Mouse (Mus musculus): ENCODE results near the gene Txn1. TPM values are rescaled to one million over a fixed set of nuclear protein-coding genes. Genes with fewer than 3 reads are reported as not detected.

Txn1 gene
- polyA plus RNA-seq, 1 experiment from 2014 or later: 563 TPM

DNA sequence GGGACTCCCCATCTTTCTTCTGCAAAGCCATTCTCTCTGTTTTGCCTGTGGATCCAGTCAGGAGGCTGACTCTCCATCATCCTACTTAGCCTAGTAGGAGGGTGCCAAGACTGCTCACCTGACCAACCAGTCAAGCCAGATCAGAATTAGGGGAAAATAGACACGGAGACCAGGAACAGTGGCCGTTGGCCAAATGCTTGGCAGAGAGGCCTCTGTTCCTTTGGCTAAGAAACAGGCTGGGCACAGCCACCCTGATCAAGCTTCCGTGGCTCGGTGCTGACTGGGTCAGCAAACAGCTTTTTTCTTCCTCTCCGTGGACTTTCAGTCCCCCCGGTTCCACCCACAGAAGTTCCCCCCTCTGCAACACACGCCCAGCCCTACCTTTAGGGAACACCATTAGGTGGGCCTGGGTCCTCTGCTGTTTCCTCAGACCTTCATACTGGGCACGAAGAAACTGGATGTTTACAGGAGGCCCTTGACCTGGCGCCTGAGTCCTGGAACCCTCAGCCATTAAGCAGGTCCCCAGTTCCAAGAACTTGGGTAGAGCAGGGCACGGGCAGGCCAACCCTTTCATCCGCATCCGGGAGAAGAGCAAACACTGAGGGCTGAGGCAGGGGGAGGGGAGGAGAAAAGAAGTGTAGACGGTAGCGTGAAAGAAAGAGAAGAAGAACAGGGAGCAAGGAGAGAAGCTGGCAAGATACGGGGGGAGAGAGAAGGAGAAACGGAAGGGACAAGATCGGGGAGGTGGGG is 40.8 kb downstream of the Txn1 start:
- no peaks in the 10 kb centered on the region for H3K9me3 ChIP-seq (ENCODE audit: control insufficient read depth, low read length)
- TF ChIP-seq CTCF (IDR thresholded peaks at IDR 0.05; ENCODE audit: low read depth) (no peak), EP300 (optimal IDR thresholded peaks at IDR 0.05) (no peak)
- 15% methylated on average over 17 of the region's 17 CpGs for WGBS
- H3K4me1 ChIP-seq (replicated peaks; ENCODE audit: control insufficient read depth, insufficient read depth): no peaks in the 10 kb centered on the region; the same call in 1 of the 2 replicates
- H3K4me3 ChIP-seq (ENCODE audit: low read depth, low read length): peak overlapping the region; percentile 26
- peak overlapping the region; percentile 87 for H3K27ac ChIP-seq (replicated peaks)
- peak overlapping the region; percentile 18 for H3K9ac ChIP-seq (ENCODE audit: low read length)
- H3K4me2 ChIP-seq (replicated peaks; ENCODE audit: low read depth): peak overlapping the region; percentile 49
- peak; percentile 82 for ATAC-seq (ENCODE audit: low FRiP score, low TSS enrichment)
- no peaks in the 10 kb centered on the region for H3K36me3 ChIP-seq (ENCODE audit: control insufficient read depth, insufficient read depth, low read length)
- H3K27me3 ChIP-seq (ENCODE audit: control insufficient read depth, insufficient read depth, low read length): no peaks in the 10 kb centered on the region
- DNase-seq (ENCODE audit: low spot score): peak; percentile 82

- DNase-seq (ENCODE audit: low spot score) (peak; percentile 69), ATAC-seq (ENCODE audit: low FRiP score, low TSS enrichment) (peak; percentile 60)
- Histone ChIP-seq H3K27me3 (ENCODE audit: control insufficient read depth, insufficient read depth, low read length) (no peaks in the 10 kb centered on the region), H3K36me3 (ENCODE audit: control insufficient read depth, insufficient read depth, low read length) (no peaks in the 10 kb centered on the region), H3K27ac (replicated peaks) (peak overlapping the region; percentile 87), H3K4me3 (ENCODE audit: low read depth, low read length) (peak overlapping the region; percentile 26), H3K4me1 (replicated peaks; ENCODE audit: control insufficient read depth, insufficient read depth) (no peaks in the 10 kb centered on the region; the same call in 1 of the 2 replicates), H3K9ac (ENCODE audit: low read length) (peak overlapping the region; percentile 18), H3K9me3 (ENCODE audit: control insufficient read depth, low read length) (no peaks in the 10 kb centered on the region), H3K4me2 (replicated peaks; ENCODE audit: low read depth) (peak overlapping the region; percentile 49)
- 53% methylated on average over 9 of the region's 10 CpGs for WGBS
- TF ChIP-seq CTCF (IDR thresholded peaks at IDR 0.05; ENCODE audit: low read depth) (peak; percentile 57), EP300 (optimal IDR thresholded peaks at IDR 0.05) (no peak)
Observed at GRCm38 (mm10) chr4:57914193-57915190, 41.7 kb downstream of the Txn1 start.

DNA sequence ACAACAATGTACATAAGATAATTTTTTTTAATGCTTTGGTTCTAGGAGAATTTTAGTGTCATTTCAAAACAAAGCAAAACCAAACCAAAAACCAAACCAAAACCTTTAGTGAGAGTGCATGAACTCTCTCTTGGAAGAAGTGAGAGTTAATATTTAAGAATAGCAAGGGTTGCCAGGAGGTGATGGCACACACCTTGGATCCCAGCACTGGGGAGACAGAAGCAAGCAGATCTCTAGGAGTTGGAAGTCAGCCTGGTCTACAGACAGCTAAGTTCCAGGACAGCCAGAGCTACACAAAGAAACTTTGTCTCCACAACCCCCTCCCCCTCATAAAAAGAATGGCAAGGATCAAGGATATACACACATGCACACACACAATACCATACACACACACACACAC is 43.2 kb downstream of the Txn1 start:
- Histone ChIP-seq H3K9me3 (ENCODE audit: control insufficient read depth, low read length) (no peaks in the 10 kb centered on the region), H3K27ac (replicated peaks) (no peak overlapping the region), H3K36me3 (ENCODE audit: control insufficient read depth, insufficient read depth, low read length) (no peaks in the 10 kb centered on the region), H3K27me3 (ENCODE audit: control insufficient read depth, insufficient read depth, low read length) (no peaks in the 10 kb centered on the region), H3K4me1 (replicated peaks; ENCODE audit: control insufficient read depth, insufficient read depth) (no peaks in the 10 kb centered on the region; the same call in 1 of the 2 replicates), H3K9ac (ENCODE audit: low read length) (no peak overlapping the region), H3K4me3 (ENCODE audit: low read depth, low read length) (no peak overlapping the region), H3K4me2 (replicated peaks; ENCODE audit: low read depth) (no peak overlapping the region)
- DNase-seq (ENCODE audit: low spot score) (no peak), ATAC-seq (ENCODE audit: low FRiP score, low TSS enrichment) (no peak)
- no peak for TF ChIP-seq CTCF (IDR thresholded peaks at IDR 0.05; ENCODE audit: low read depth)
- no peak for TF ChIP-seq EP300 (optimal IDR thresholded peaks at IDR 0.05)

DNA sequence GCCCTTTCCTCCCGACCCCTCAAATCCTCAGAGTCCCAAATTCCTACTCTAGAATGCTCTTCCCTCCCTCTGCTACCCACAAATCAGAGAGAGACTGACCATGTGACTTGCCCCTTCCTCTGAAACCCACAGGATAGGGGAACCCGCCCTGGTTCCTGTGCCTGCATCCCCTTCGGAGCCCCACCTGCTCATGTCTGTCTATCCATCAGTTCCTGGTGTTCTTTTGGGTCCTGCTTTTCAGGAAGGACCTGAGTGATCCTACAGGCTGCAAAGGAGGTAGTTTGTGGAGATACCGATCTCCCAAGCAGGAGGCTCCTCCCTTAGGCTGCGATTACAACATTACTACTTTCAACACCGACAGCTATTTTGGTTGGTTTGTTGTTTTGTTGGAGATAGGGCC is 47.4 kb downstream of the Txn1 start:
- 0 out of 2 replicates have a peak, but pooled peaks cover 2% of the 10 kb centered on the region for H3K4me1 ChIP-seq (replicated peaks; ENCODE audit: control insufficient read depth, insufficient read depth)
- H3K36me3 ChIP-seq (ENCODE audit: control insufficient read depth, insufficient read depth, low read length): no peaks in the 10 kb centered on the region
- no peaks in the 10 kb centered on the region for H3K9me3 ChIP-seq (ENCODE audit: control insufficient read depth, low read length)
- H3K4me2 ChIP-seq (replicated peaks; ENCODE audit: low read depth): no peak overlapping the region
- H3K27ac ChIP-seq (replicated peaks): no peak overlapping the region
- ATAC-seq (ENCODE audit: low FRiP score, low TSS enrichment) (no peak), DNase-seq (ENCODE audit: low spot score) (no peak)
- no peak overlapping the region for H3K9ac ChIP-seq (ENCODE audit: low read length)
- H3K4me3 ChIP-seq (ENCODE audit: low read depth, low read length): no peak overlapping the region
- WGBS: 68% methylated on average over 6 of the region's 6 CpGs
- H3K27me3 ChIP-seq (ENCODE audit: control insufficient read depth, insufficient read depth, low read length): no peaks in the 10 kb centered on the region
- no peak for TF ChIP-seq EP300 (optimal IDR thresholded peaks at IDR 0.05)
- TF ChIP-seq CTCF (IDR thresholded peaks at IDR 0.05; ENCODE audit: low read depth): no peak

- H3K4me3 ChIP-seq (ENCODE audit: low read depth, low read length): no peak overlapping the region
- no peak for DNase-seq (ENCODE audit: low spot score)
- H3K36me3 ChIP-seq (ENCODE audit: control insufficient read depth, insufficient read depth, low read length): no peaks in the 10 kb centered on the region
- 0 out of 2 replicates have a peak, but pooled peaks cover 2% of the 10 kb centered on the region for H3K4me1 ChIP-seq (replicated peaks; ENCODE audit: control insufficient read depth, insufficient read depth)
- no peak for ATAC-seq (ENCODE audit: low FRiP score, low TSS enrichment)
- H3K27ac ChIP-seq (replicated peaks): no peak overlapping the region
- WGBS: 42% methylated on average over 2 of the region's 2 CpGs
- H3K27me3 ChIP-seq (ENCODE audit: control insufficient read depth, insufficient read depth, low read length): no peaks in the 10 kb centered on the region
- TF ChIP-seq EP300 (optimal IDR thresholded peaks at IDR 0.05) (no peak), CTCF (IDR thresholded peaks at IDR 0.05; ENCODE audit: low read depth) (no peak)
- H3K9ac ChIP-seq (ENCODE audit: low read length): no peak overlapping the region
- no peaks in the 10 kb centered on the region for H3K9me3 ChIP-seq (ENCODE audit: control insufficient read depth, low read length)
- no peak overlapping the region for H3K4me2 ChIP-seq (replicated peaks; ENCODE audit: low read depth)
Observed at GRCm38 (mm10) chr4:57906708-57907107, 49.5 kb downstream of the Txn1 start.
